Mouse (Mus musculus): ENCODE data around the gene Ssc4d.

- TF ChIP-seq GATA1 (IDR thresholded peaks at IDR 0.05; ENCODE audit: borderline replicate concordance, low read length) = no peak
- TF ChIP-seq FLI1 (IDR thresholded peaks at IDR 0.05; ENCODE audit: low read length) = no peak
Observed at GRCm38 (mm10) chr5:135945916-135946408, 28.4 kb downstream of the Ssc4d start.
